Mouse (Mus musculus) embryonic facial prominence, embryonic 11.5 days (tissue): ENCODE results near the gene Syngr4. TPM values are rescaled to one million over a fixed set of nuclear protein-coding genes. Genes with fewer than 3 reads are reported as not detected.
"Not testable (repeated sequence)": the region's sequence is repeated elsewhere in the genome, so short reads cannot be mapped to it uniquely, and the experiment has no call there.

ENCODE experiments used
- ATAC-seq: fragments of 200-750 bp; cut with Nextera tagmentation; replicated peaks from 2 replicates; pipeline ENCODE4 v1.8.0; 2017; ENCODE audit warnings: low read depth; ENCODE audit not compliant: insufficient number of reproducible peaks, low FRiP score, low TSS enrichment
- DNase-seq: peaks from one replicate; pipeline ENCODE4 v3.0.0-alpha.2; 2015; ENCODE audit warnings: low spot score
- H3K27ac ChIP-seq: fragments of 300-500 bp; sonication (generic); replicated peaks from 2 replicates; pipeline ENCODE4 v1.5.1; 2014; ENCODE audit warnings: mild to moderate bottlenecking, low read depth, low read length, control low read depth
- H3K27me3 ChIP-seq: fragments of 300-500 bp; sonication (generic); 2 replicates; pipeline ENCODE4 v1.6.1; 2014; ENCODE audit warnings: mild to moderate bottlenecking, low read length, moderate library complexity, mixed read lengths; ENCODE audit not compliant: control insufficient read depth, insufficient read depth
- H3K36me3 ChIP-seq: fragments of 300-500 bp; sonication (generic); replicated peaks from 2 replicates; pipeline ENCODE4 v1.6.1; 2014; ENCODE audit warnings: low read depth, mild to moderate bottlenecking, low read length, moderate library complexity, mixed read lengths; ENCODE audit not compliant: control insufficient read depth, insufficient read depth
- H3K4me1 ChIP-seq: fragments of 300-500 bp; sonication (generic); 2 replicates; pipeline ENCODE4 v1.6.1; 2014; ENCODE audit warnings: low read length, mixed read lengths; ENCODE audit not compliant: control insufficient read depth, insufficient read depth
- H3K4me2 ChIP-seq: fragments of 300-500 bp; sonication (generic); 2 replicates; pipeline ENCODE4 v1.6.1; 2014; ENCODE audit warnings: low read depth, mild to moderate bottlenecking, control low read depth, low read length, moderate library complexity
- H3K4me3 ChIP-seq: fragments of 300-500 bp; sonication (generic); 2 replicates; pipeline ENCODE4 v1.5.1; 2014; ENCODE audit warnings: low read depth, low read length, control low read depth
- H3K9ac ChIP-seq: fragments of 300-500 bp; sonication (generic); replicated peaks from 2 replicates; pipeline ENCODE4 v1.6.1; 2014; ENCODE audit warnings: mild to moderate bottlenecking, control low read depth, low read length
- H3K9me3 ChIP-seq: fragments of 300-500 bp; sonication (generic); replicated peaks from 2 replicates; pipeline ENCODE4 v1.6.1; 2016; ENCODE audit warnings: mild to moderate bottlenecking, low read length, inconsistent platforms, mixed read lengths; ENCODE audit not compliant: control insufficient read depth
- WGBS: fragments of 180-500 bp; shearing (Covaris S2); extraction: QIAGEN DNeasy Blood & Tissue Kit; methylation state at CpG from one replicate; pipeline ENCODE4 v1.1.7; 2014; 5-methylcytosine and 5-hydroxymethylcytosine counted together
- polyA plus RNA-seq: library from polyadenylated mRNA; unstranded; fragments of >200 nt; fragmentation: Nextera tagmentation; extraction: Ambion mirVana; gene quantifications from 2 replicates; pipeline ENCODE4 v1.2.1, GENCODE M21; 2014

Gene Syngr4
- polyA plus RNA-seq: 0.85 and 1.0 TPM in 2 replicates

DNA sequence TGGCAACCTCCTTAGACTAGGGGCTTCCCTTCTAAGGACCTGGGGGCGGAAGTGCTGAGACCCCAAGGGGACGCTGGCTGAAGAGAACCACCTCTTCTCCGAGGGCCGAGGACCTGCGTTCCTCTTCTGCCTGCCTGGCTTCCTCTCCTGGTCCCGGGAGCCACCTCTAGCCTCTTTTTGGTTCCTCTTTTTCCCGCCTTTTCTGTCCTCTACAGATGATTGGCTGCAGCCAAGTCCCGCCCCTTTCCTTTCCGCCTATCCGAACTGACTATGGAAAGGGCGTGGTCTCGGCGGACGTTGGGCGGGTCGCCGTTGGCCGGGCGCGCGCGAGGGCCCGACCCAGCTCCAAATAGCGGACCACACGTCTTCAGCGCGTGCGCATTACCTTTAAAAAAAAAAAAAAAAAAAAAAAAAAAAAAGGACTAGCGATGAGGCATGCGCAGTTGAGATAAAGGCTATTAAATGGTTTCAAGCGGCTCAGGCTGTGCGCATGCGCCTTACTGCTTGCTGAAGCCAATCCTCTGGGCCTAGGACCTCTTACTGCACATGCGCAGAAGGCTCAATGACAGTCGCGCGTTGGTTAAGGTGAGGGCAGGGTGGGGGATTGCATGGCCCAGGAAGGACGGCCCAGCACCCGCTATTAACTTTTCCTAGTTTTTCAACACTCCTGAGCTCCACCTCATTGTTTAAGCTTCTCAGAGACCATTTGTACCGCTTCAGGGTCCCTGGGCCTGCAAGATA lies at the start of gene Syngr4, which contains the start of gene Tmem143:
TSS of gene Syngr4 (minus strand) at position 198 of the 741 bp plus-strand sequence.
TSS of gene Tmem143 (plus strand) at position 425 of the 741 bp plus-strand sequence.
- WGBS: under 1% methylated on average over 40 of the region's 40 CpGs
- DNase-seq (peak; percentile 99), ATAC-seq (peak; percentile 80)
- no peaks in the 10 kb centered on the region for H3K9me3 ChIP-seq
- no peaks in the 10 kb centered on the region for H3K27me3 ChIP-seq
- H3K4me3 ChIP-seq: peak within 1 kb of the TSS; percentile 49
- H3K4me1 ChIP-seq: no peaks in the 10 kb centered on the region
- peak within 1 kb of the TSS; percentile 72 for H3K9ac ChIP-seq
- H3K27ac ChIP-seq: no peak within 1 kb of the TSS
- H3K36me3 ChIP-seq: no peaks in the 10 kb centered on the region
- peak within 1 kb of the TSS; percentile 84 for H3K4me2 ChIP-seq

DNA sequence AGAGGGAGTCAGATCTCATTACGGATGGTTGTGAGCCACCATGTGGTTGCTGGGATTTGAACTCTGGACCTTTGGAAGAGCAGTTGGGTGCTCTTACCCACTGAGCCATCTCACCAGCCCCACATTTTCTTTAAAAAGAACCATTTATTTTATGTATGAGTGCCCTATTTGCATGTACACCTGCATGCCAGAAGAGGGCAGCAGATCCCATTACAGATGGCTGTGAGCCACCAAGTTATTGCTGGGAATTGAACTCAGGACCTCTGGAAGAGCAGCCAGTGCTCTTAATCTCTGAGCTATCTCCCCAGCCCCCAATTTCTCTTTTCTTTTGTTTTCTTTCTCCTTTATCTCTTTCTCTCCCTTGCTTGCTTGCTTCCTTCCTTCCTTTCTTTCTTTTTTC lies 46.8 kb upstream of the Syngr4 start:
- not testable (repeated sequence) for DNase-seq, ATAC-seq, H3K4me1 ChIP-seq, H3K4me2 ChIP-seq, H3K4me3 ChIP-seq, H3K36me3 ChIP-seq, H3K27me3 ChIP-seq, H3K27ac ChIP-seq, H3K9me3 ChIP-seq, H3K9ac ChIP-seq
- no CpG with 5 or more reads among the region's 1 CpGs for WGBS

DNA sequence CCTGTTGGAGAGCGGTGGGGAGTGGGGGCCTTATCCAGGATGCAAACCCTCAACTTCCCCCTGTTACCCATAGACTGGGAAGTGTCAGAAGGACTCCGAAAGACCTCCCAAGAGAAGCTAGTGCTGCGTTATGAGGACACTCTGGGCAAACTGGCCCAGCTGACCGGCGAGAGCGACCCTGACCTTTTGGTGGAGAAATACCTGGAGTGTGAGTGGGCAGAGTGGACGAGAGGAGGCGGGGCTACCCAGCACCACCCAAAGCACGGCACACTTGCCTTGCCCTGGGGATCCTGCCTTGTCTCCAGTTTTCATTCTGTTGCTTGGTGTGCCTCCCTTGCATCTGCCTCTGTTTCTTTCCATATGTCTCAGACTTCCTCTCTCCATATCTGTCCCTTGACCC lies 45.5 kb upstream of the Syngr4 start:
- no peak overlapping the region for H3K4me2 ChIP-seq
- H3K4me1 ChIP-seq: no peaks in the 10 kb centered on the region
- no peak overlapping the region for H3K9ac ChIP-seq
- no peaks in the 10 kb centered on the region for H3K27me3 ChIP-seq
- ATAC-seq (no peak), DNase-seq (no peak)
- no peaks in the 10 kb centered on the region for H3K36me3 ChIP-seq
- no peak overlapping the region for H3K4me3 ChIP-seq
- H3K9me3 ChIP-seq: no peaks in the 10 kb centered on the region
- 82% methylated on average over 9 of the region's 9 CpGs for whole genome bisulfite sequencing
- H3K27ac ChIP-seq: no peak overlapping the region

DNA sequence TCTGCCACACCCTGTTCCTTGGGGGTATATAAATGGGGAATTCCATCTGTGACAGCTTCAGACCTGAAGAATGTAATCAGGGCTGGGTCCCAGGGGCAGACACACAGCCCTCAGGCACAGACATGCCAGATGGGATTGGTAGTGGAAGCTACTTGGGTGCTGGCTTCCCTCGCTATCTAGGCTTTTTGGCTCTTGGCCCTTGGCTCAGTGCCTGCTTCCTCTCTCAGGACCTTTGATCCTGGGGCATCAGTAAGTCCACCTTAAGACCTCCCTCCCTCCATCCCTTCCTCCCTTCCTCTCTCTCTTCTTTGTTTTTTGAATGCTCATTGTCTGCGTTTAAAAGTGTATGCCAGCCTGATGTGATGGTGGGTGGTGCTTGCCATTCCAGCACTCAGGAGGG lies 43.3 kb upstream of the Syngr4 start:
- Histone ChIP-seq H3K9me3 (no peaks in the 10 kb centered on the region), H3K36me3 (no peaks in the 10 kb centered on the region), H3K9ac (no peak overlapping the region), H3K4me2 (no peak overlapping the region), H3K27me3 (no peaks in the 10 kb centered on the region), H3K4me3 (no peak overlapping the region), H3K27ac (no peak overlapping the region), H3K4me1 (no peaks in the 10 kb centered on the region)
- WGBS: 42% methylated on average over 2 of the region's 2 CpGs
- DNase-seq (no peak), ATAC-seq (no peak)

DNA sequence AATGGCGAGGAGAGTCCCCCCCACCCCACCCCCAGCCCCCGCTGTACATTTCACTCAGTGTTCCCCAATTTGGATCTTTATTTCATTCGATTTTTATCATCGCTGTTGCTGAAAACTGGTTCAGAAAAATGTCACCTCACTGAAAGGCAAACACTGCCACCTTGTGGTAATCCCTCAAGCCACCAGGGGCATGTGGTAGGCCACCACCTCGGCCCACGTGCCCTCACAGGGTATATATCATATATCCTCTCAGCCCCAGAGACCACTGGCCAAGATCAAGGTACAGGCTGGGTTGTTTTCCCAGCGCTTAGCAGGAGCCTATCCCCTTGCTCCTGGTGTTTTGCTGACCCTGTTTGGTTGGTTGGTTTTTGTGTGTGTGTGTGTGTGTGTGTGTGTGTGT lies 38.6 kb upstream of the Syngr4 start:
- no peak overlapping the region for H3K4me3 ChIP-seq
- 28% methylated on average over 7 of the region's 7 CpGs for WGBS
- no peak; the same call in 1 of the 2 replicates for ATAC-seq

DNA sequence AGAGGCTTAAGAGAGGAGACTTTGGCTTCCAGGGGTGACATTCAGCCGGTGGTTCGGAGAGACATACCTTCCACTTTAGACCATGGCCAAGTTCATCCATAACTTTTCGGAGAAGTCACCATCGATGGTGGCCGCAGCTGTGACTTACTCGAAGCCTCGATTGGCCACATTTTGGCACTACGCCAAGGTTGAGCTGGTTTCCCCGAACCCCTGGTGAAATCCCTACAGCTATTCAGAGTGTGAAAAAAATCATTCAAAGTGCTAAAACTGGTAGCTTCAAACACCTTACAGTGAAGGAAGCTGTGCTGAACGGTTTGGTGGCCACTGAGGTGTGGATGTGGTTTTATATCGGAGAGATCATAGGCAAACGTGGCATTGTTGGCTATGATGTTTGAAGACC lies 37.3 kb upstream of the Syngr4 start:
- not testable (repeated sequence) for H3K4me3 ChIP-seq, H3K27ac ChIP-seq, ATAC-seq, H3K4me1 ChIP-seq, DNase-seq, H3K36me3 ChIP-seq, H3K4me2 ChIP-seq, H3K9ac ChIP-seq, H3K27me3 ChIP-seq, H3K9me3 ChIP-seq
- WGBS: 96% methylated on average over 12 of the region's 12 CpGs

More for the DNA sequence above, 38.6 kb upstream of the Syngr4 start:
- peak; percentile 88 for DNase-seq
- no peak overlapping the region for H3K9ac ChIP-seq
- H3K4me2 ChIP-seq: no peak overlapping the region
- H3K9me3 ChIP-seq: no peaks in the 10 kb centered on the region
- no peaks in the 10 kb centered on the region for H3K36me3 ChIP-seq
- H3K27me3 ChIP-seq: no peaks in the 10 kb centered on the region
- H3K27ac ChIP-seq: no peak overlapping the region
- H3K4me1 ChIP-seq: no peaks in the 10 kb centered on the region

DNA sequence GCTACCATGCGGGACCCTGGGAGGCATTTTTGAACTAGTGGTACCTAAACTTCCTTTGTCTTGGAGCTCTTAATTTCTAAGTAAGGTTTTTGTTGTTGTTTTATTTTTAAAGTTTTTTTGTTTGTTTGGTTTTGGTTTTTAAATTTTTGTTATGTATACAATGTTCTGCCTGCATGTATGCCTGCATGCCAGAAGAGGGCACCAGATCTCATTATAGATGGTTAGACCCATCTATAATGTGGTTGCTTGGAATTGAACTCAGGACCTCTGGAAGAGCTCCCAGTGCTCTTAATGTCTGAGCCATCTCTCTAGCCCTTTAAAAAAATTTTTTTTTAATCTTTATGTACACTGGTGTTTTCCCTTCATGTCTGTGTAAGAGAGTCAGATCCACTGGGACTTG lies 33.2 kb upstream of the Syngr4 start:
- H3K4me1 ChIP-seq: no peaks in the 10 kb centered on the region
- no peaks in the 10 kb centered on the region for H3K36me3 ChIP-seq
- H3K4me3 ChIP-seq: no peak overlapping the region
- H3K9ac ChIP-seq: no peak overlapping the region
- ATAC-seq: no peak
- peaks cover 3% of the 10 kb centered on the region; the same call in 1 of the 2 replicates for H3K27me3 ChIP-seq
- no peak for DNase-seq
- WGBS: 84% methylated on average over 1 of the region's 1 CpGs
- no peaks in the 10 kb centered on the region for H3K9me3 ChIP-seq
- H3K4me2 ChIP-seq: no peak overlapping the region
- H3K27ac ChIP-seq: no peak overlapping the region

DNA sequence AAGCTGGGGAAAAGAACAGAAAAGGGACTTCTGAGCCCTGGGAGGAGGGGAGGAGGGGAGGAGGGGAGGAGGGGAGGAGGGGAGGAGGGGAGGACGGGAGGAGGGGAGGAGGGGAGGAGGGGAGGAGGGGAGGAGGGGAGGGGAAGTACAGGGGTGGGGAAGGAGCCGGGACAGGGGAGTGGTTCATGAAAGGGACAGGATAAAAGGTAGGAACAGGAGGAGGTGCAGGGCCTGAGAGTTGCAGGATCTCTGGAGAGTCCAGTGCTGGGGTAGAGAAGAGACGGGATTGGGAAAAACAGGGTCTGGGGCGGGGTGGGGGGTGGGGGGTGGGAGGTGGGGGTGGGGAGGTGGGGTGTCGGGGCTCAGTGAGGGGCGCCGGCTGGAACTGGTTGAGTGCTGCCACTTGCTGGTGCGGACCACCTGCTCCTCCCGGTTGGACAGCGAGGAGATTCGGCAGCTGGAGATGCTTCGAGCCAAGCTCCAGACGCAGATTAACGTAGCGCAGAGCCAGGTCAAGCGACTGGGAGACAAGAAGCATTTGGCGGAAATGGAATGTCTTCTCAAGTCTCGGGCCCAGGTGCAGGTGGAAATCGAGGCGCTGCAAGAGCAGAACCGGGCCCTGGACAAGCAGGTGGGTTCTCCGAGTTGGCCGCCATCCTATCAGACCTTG lies 32.2 kb upstream of the Syngr4 start:
- Histone ChIP-seq H3K4me2 (no peak overlapping the region), H3K4me1 (no peaks in the 10 kb centered on the region), H3K9me3 (no peaks in the 10 kb centered on the region), H3K36me3 (no peaks in the 10 kb centered on the region), H3K27me3 (peaks cover 3% of the 10 kb centered on the region; the same call in 1 of the 2 replicates), H3K9ac (no peak overlapping the region), H3K27ac (no peak overlapping the region), H3K4me3 (no peak overlapping the region)
- DNase-seq (no peak), ATAC-seq (no peak)
- 12% methylated on average over 18 of the region's 23 CpGs for WGBS
